Mouse (Mus musculus) testis, adult 10 weeks (tissue): ENCODE measurements around the gene Irf5. TPM values are rescaled to one million over a fixed set of nuclear protein-coding genes. Genes with fewer than 3 reads are reported as not detected.

ENCODE experiments used
- polyA plus RNA-seq: library from polyadenylated mRNA; stranded (reverse); fragments of 350-450 nt; fragmentation: Illumina TruSeq; extraction: RNeasy Lipid Tissue Mini Kit (QIAGEN cat#74804); gene quantifications from one replicate; pipeline ENCODE4 v1.2.3, GENCODE M21; 2014; ENCODE audit warnings: low read depth, low replicate concordance

The Irf5 gene
- polyA plus RNA-seq, result 0.18 TPM

DNA sequence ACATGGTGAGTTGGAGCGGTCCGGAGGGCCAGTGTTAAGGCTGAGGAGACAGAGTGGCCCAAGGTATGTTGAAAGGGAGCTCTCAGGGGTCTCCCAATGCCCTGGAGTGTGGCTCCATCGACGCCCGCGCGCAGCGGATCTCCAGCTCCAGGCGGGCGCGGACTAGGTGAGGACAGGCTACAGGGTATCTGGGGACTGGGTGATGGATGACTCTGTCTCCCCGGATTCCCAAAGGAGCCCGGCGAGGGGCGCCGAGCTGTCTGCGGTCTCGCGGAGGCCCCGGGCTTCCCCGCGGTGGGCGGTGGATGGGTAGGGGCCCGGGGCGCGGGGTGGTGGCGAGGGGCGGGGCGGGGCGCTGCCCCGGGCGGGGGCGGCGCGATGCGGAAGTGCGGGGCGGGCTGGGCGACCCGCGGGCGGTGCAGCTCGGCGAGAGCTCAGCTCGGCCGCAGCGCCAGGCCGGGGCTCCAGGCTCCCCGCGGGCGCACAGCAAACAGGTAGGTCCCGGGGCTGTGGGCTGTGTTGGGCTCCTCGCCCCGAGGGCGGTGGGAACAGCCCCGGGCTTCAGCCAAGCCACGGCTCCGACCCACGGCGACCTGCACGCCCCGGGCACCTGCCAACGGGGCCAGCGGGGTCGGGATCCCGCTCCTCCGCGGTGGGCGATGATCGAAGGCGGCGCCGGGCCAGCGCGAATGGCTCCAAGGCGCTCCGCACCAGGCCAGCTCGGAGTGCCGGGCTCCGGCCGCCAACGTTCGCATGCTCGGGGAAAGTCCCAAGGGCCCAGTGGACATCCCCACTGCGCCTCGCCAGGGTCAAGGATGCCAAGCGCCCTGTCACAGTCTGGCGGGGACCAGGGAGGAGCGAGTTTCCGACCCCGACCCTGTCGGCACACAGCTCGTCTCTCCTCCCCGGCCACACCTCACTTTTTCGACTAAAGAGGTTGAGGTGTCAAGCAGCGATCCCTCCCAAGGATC is at the start of gene Irf5:
Gene Irf5 (plus strand): TSS at position 345 of the 971 bp plus-strand sequence.

DNA sequence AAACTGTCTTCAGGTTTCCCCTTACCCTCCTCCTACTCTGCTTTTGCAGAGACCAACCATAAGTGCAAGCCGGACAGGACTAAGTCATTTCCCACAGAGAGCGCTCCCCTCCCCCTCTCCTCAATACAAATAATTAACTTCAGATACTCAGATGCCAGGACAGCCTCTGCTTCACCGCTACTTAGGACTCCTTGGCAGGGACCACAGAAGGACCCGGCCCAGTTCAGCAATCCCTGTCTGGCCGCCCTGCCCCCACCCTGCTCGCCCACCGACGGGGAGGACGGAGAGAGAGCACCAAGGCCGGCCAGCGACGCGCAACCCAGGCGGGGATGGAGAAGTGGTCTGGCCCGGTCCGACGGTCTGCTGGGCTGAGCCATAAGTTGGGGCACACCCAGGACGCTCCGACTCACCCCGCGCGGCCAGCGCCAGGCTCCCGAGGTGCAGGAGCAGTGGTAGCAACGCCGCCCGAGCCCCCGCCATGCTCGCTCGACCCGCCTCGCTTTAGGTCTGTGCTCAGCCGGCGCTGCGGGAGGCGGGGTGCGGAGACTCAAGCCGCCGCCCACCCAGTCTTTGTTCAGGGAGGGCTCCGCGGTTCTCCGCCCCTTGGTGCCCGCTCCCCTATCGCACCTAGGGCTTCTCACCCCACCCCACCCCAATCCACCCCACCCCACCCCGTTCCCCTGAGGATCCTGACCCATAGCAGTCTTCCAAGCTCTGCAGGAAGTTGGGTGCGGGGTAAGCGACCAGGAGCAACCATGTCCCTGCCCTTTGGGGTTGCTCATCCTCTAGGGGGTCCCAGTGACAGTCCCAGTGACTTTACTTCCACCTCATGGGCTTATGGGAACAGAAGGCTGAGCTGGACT is 18.7 kb upstream of the Irf5 start, which contains the start of gene Kcp:
Gene Kcp (minus strand): TSS at position 506 of the 863 bp plus-strand sequence.

Other genes with a start within 250 kb of the Irf5 start
- 194 TPM for gene Fam71f2, start 247.0 kb upstream of the Irf5 start, polyA plus RNA-seq
- 113 TPM for gene Fam71f1, start 207.5 kb upstream of the Irf5 start, polyA plus RNA-seq
- gene Calu, start 178.6 kb upstream of the Irf5 start, polyA plus RNA-seq, result 59.0 TPM
- gene Opn1sw, start 138.2 kb upstream of the Irf5 start, polyA plus RNA-seq, result not detected
- gene Ccdc136, start 130.3 kb upstream of the Irf5 start, polyA plus RNA-seq, result 542 TPM
- gene Flnc, start 93.4 kb upstream of the Irf5 start, polyA plus RNA-seq, result 0.04 TPM
- 47.0 TPM for gene Atp6v1f, start 58.9 kb upstream of the Irf5 start, polyA plus RNA-seq
- 1.3 TPM for gene Atp6v1fnb, start 55.2 kb upstream of the Irf5 start, polyA plus RNA-seq
- gene Kcp, start 18.7 kb upstream of the Irf5 start, polyA plus RNA-seq, result not detected
- 50.4 TPM for gene Tnpo3, start 83.3 kb downstream of the Irf5 start, polyA plus RNA-seq
- gene Tspan33, start 167.6 kb downstream of the Irf5 start, polyA plus RNA-seq, result 1.3 TPM
- 1.0 TPM for gene Smo, start 208.9 kb downstream of the Irf5 start, polyA plus RNA-seq
- 194 TPM for gene Ahcyl2, start 241.4 kb downstream of the Irf5 start, polyA plus RNA-seq